ENCODE assay signal across 23 mouse cellular contexts in the genomic region with DNA sequence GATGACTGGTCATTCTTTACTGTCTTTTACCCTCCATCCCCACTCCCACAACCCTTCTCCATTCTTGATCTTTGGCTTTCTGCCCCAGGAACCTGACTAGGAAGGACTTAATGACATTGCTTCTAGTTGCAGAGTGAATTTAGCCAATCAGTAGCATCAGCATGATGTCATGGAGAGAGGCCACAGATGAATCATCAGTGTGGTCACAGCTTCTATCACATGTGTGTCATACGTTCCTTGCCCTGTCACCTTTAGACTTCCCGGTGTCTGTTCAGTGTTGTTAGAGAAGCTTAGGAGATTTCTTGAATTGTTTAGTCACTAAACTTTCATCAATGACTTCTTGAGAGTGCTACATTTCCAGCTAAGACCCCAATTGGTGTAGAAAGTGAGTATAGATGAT. TPM values are rescaled to one million over a fixed set of nuclear protein-coding genes. Genes with fewer than 3 reads are reported as not detected.
DNase-seq lines count a peak whose midpoint lies in the region; ATAC-seq lines count a peak whose summit lies in the region.
"Had no signal": no experiment of that assay in that cellular context is flagged by ENCODE, and none has a peak within 500 bp of the region (broad histone marks: within the 10 kb centered on the region; RNA-seq: fewer than 3 reads in every experiment).

No protein-coding gene starts in this region.

- no peak overlapping the region for H3K4me3 ChIP-seq in forebrain, embryonic 14.5 days (ENCODE audit: low read depth, low read length)
- H3K4me3 ChIP-seq: embryonic facial prominence, embryonic 13.5 days; forebrain, embryonic 10.5 days; layer of hippocampus, adult 2 months; limb, embryonic 13.5 days; lung, embryonic 15.5 days; midbrain, embryonic 13.5 days had no signal

- H3K4me2 ChIP-seq in forebrain, embryonic 14.5 days (ENCODE audit: low read length) = no peak overlapping the region
- H3K4me2 ChIP-seq: embryonic facial prominence, embryonic 13.5 days; limb, embryonic 13.5 days; liver, embryonic 11.5 days; lung, embryonic 15.5 days; midbrain, embryonic 13.5 days had no signal

- peak; percentile 35 for DNase-seq in CD4-positive helper T cell, adult 2 months (ENCODE audit: low read depth, low spot score)
- DNase-seq in MN1 (ENCODE audit: low spot score) = peak; percentile 13
- DNase-seq in cerebellum, postnatal 14 days = no peak
- no peak for DNase-seq in thymus, adult 18-20 months
- DNase-seq in forebrain, embryonic 14.5 days (ENCODE audit: low spot score) = no peak
- DNase-seq: adrenal gland, postnatal 25 days; cerebellum, adult 11-12 months; cerebellum, adult 9-11 months; kidney, postnatal 25 days; right cerebral cortex, adult 18-20 months; thymus, postnatal 4 days had no signal

- H3K9me3 ChIP-seq in forebrain, embryonic 14.5 days (replicated peaks; ENCODE audit: control insufficient read depth, low read length) = no peaks in the 10 kb centered on the region
- H3K9me3 ChIP-seq: embryonic facial prominence, embryonic 13.5 days; forebrain, embryonic 10.5 days; limb, embryonic 13.5 days; lung, embryonic 15.5 days; midbrain, embryonic 13.5 days had no signal

- no peaks in the 10 kb centered on the region for H3K27me3 ChIP-seq in forebrain, embryonic 14.5 days (replicated peaks; ENCODE audit: control insufficient read depth, insufficient read depth, low read length)
- H3K27me3 ChIP-seq: embryonic facial prominence, embryonic 13.5 days; limb, embryonic 13.5 days; lung, embryonic 15.5 days; midbrain, embryonic 13.5 days had no signal

- 89% methylated on average over 2 of the region's 2 CpGs for WGBS in forebrain, embryonic 14.5 days

- no peak overlapping the region for H3K27ac ChIP-seq in forebrain, embryonic 14.5 days (ENCODE audit: low read depth, low read length)
- H3K27ac ChIP-seq: embryonic facial prominence, embryonic 13.5 days; forebrain, embryonic 10.5 days; layer of hippocampus, adult 2 months; limb, embryonic 13.5 days; lung, embryonic 15.5 days; midbrain, embryonic 13.5 days had no signal

- no peaks in the 10 kb centered on the region for H3K4me1 ChIP-seq in forebrain, embryonic 14.5 days (ENCODE audit: control insufficient read depth, insufficient read depth, low read length)
- H3K4me1 ChIP-seq: embryonic facial prominence, embryonic 13.5 days; forebrain, embryonic 10.5 days; lung, embryonic 15.5 days; midbrain, embryonic 13.5 days had no signal

- H3K36me3 ChIP-seq in forebrain, embryonic 14.5 days (ENCODE audit: control insufficient read depth, insufficient read depth, low read length) = no peaks in the 10 kb centered on the region
- H3K36me3 ChIP-seq: embryonic facial prominence, embryonic 13.5 days; forebrain, embryonic 10.5 days; limb, embryonic 13.5 days; lung, embryonic 15.5 days; midbrain, embryonic 13.5 days had no signal

- H3K9ac ChIP-seq in forebrain, embryonic 14.5 days (ENCODE audit: low read length) = no peak overlapping the region
- H3K9ac ChIP-seq: embryonic facial prominence, embryonic 13.5 days; limb, embryonic 13.5 days; lung, embryonic 15.5 days; midbrain, embryonic 13.5 days had no signal

- 0 out of 2 replicates have a peak, but pooled peaks have one; percentile 26 for ATAC-seq in megakaryocyte progenitor cell, adult 5-6 weeks (replicated peaks; ENCODE audit: poor library complexity)
- ATAC-seq in forebrain, embryonic 14.5 days = no peak
- ATAC-seq: forebrain, embryonic 16.5 days; hindbrain, embryonic 16.5 days; intestine, embryonic 16.5 days; midbrain, embryonic 13.5 days; Patski had no signal

RNA-seq across cellular contexts. Expression of gene Tax1bp1, which starts 10.3 kb away (rescaled TPM):
- total RNA-seq in megakaryocyte progenitor cell, adult 5-6 weeks (2015) = 219 and 220 TPM in 2 replicates
- total RNA-seq in megakaryocyte progenitor cell, adult 5-6 weeks (2017) = 295 and 366 TPM in 2 replicates
- polyA plus RNA-seq in forebrain, embryonic 14.5 days (2014; fragmentation: Nextera tagmentation; extraction: Ambion mirVana) = 168 and 174 TPM in 2 replicates

Comparison
In these comparisons a context has a peak if more than half of its experiments do, and no peak if none do; other contexts are left out.
1. DNase-seq: peak in CD4-positive helper T cell, adult 2 months (single experiment) and MN1 (single experiment); none in cerebellum, postnatal 14 days (0 of 2), thymus, adult 18-20 months (0 of 2) and forebrain, embryonic 14.5 days (single experiment).